Mouse (Mus musculus): ENCODE measurements at regions not wholly inside any gene's neighbourhood (a gene's known extent, or its start where the extent isn't known, plus 50 kb on each side); places are given as distances from the start of the nearest gene placed in this dataset.
A peak's percentile ranks its signal among the peaks of the same experiment; 100 is the strongest.

DNA sequence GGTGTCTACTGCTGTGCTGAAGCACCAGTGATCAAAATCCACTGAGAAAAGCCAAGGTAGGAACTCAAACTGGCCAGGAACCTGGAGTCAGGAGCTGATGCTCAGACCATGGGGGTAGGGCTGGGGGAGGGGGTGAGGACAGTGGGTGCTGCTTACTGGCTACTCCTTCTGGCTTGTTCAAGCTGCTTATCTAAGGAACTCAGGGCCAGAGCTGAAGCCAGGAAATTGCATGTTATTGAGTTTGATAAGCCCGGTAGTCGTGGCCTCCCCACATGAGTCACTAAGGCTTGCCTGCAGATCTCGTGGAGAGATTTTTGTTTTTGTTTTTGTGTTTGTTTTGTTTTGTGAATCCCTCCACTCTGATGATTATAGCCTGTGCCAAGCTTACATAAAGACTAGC, 65.9 kb downstream of the Tmem215 start:
- DNase-seq, result no peak

DNA sequence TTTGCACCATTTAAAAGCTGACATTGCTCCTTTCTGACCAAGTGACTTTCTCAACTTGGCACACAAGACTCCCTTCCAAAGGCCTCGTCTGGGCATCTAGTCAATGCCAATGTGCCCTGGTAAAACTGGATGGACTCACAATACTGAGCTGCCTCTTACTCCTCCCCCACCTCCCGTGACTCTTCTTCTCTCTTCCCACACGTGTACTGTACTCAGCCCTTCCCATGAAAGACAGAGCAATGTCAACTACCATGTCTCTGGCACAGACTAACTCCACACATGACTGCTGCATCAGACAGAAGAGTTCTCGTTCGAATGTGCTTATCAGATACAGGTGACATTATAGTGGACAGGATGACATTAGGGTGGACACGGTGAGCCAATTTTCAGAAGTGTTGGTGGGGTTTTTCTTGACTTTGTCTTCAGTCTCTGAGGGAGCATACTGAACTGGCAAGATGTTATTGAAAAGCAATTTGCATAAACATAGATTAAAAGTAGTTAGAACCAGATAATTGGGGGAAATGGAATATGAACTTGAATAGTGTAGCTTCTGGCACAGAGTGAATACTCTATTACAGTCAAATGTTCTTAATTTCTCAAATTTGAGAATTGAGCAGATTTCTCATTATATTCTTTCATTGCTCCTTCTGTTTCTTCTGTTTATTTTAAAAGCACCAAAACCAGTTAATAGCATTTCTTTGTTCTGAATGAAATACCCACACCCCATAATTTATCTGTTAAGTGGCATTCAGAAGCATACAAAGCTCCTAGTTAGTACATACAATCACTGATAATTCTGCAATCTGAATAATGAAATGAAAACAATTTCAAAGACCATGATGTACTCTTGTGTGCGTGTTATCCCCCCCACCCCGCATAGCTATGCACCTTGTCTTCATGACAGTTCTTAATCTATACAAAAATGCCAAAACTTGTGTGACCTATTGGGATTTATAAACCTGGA, 71.4 kb downstream of the Tmem215 start:
- DNase-seq, result no peak

GRCm38 (mm10) chr4:40544056-40544455, 72.1 kb downstream of the Tmem215 start:
- no peak for DNase-seq

GRCm38 (mm10) chr4:40544806-40545205, 72.8 kb downstream of the Tmem215 start:
- no peak for DNase-seq

- DNase-seq, result no peak
Measured at GRCm38 (mm10) chr4:40545700-40546099, 73.7 kb downstream of the Tmem215 start.

GRCm38 (mm10) chr4:40559824-40560223, 87.8 kb downstream of the Tmem215 start:
- DNase-seq, result no peak

- DNase-seq, result no peak
Measured at GRCm38 (mm10) chr4:40573300-40573699, 101.3 kb downstream of the Tmem215 start.

DNA sequence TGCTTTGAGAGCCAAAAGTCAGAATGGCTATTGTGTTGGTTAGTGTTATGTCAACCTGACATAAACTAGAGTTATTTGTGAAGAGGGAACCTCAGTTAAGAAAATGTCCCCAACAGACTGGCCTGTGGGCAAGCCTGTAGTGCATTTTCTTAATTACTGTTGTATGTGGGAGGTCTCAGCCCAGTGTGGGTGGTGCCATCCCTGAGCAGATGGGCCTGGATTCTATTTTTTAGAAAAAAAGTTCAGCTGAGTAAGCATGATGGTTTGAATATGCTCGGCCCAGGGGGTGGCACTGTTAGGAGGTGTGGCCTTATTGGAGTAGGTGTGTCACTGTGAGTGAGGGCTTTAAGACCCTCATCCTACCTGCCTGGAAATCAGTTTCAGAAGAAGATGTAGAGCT, 104.0 kb downstream of the Tmem215 start:
- DNase-seq, result no peak

GRCm38 (mm10) chr4:40584436-40584835, 112.5 kb downstream of the Tmem215 start:
- no peak for DNase-seq

DNA sequence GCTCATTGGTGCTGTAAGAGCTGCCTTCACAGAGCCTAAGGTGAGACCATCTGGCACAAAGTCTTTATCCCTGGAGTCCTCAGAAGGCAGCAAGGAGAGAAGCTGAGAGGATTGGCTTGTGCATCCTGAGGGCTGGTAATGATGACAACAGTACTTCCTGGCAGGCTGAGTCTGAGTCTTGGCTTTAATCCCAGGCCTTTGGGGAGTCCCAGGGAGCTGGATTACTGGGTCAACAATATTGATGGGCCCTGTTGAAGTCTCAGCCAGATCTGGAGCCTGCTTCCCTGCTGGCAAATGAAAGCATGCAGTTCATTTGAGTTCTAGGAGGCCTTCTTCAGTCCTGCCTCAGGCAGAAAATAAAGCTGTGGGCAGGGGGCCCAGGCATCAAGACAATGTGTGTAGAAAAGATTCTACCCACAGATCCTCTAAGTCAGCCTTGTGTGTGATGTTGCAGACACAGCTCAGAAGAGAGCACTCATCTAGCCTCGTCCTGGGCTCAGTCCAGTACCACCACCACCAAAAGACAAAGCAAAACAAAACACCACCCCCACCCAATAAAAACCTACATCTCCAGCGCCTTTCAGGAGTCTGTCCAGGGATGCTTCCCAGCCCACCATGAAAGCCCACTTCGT, 113.1 kb downstream of the Tmem215 start:
- DNase-seq, result peak; percentile 18

DNA sequence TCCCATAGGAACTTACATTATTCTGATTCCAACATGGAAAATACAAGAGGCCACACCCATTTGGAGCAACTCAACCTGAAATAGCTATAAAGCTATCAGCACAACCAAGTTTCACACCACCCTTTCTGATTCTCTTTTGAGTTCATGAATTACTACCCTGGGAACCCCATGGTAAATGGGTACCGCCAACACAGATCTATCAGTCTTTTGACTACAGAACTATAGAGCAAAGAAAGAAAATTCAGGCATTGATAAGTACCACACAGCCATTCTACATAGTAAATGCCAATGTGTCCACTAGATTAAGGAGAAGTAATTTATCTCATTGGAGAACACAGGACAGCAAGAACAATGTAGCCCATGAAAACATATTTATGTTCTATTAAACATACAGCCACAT, 114.1 kb downstream of the Tmem215 start:
- DNase-seq, result no peak

- no peak for DNase-seq
Measured at GRCm38 (mm10) chr4:40587254-40587653, 115.3 kb downstream of the Tmem215 start.

DNA sequence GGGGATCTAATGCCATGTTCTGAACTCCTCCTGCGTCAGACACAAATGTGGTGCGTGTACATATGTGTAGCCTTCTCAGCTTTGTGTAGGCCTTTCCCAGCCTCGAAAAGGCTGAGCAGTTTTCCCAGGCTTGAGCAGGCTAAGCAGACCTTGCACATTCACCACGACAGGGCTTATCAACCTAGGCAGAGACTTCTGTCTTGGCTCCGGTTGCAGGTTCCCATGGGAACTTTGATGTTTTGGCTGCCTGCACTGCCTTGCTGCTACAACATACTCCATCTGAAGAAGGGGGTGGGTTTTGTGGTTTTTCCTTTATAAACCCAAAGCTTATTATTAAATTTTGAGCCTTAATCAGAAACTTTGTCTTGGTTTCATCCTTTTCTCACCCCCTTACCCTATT, 109.2 kb downstream of the Aptx start:
- no peak for DNase-seq

DNA sequence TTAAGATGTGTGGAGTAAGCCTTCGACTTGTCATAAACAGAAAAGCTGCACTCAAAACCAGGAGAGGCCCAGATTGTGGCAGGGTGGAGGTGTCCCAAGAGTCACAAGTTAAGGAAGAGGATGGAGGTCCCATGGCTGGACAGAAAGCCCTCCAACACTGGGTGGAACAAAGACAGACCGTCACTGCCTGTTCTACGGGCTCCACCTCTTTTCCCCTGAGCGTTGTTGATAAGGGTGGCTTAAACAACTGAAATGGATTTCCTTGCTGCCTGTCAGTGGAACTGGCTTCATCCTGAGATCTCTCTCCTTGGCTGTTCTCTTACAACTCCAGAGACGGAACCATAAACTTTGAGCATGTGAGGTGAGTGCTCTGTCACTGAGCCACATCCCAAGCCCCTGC, 78.0 kb downstream of the Aptx start:
- no peak for DNase-seq

- DNase-seq, result no peak
Measured at GRCm38 (mm10) chr4:40625911-40626310, 77.1 kb downstream of the Aptx start.

Data from kidney, postnatal 14 days (tissue).